Mouse (Mus musculus) liver, adult 2 months (tissue): ENCODE measurements at regions not wholly inside any gene's neighbourhood (a gene's known extent, or its start where the extent isn't known, plus 50 kb on each side); places are given as distances from the start of the nearest gene placed in this dataset.
"Not testable (repeated sequence)": the region's sequence is repeated elsewhere in the genome, so short reads cannot be mapped to it uniquely, and the experiment has no call there.

Source experiments
- DNase-seq: peaks from one replicate; pipeline ENCODE4 v3.0.0-alpha.2; 2011; ENCODE audit warnings: low read depth, low spot score; ENCODE audit errors: extremely low read depth
- H3K27ac ChIP-seq: fragments of 200-500 bp; replicated peaks from 2 replicates; pipeline ENCODE4 v1.5.1; 2012; ENCODE audit warnings: low read depth, mild to moderate bottlenecking, control low read depth, inconsistent platforms, low read length; ENCODE audit not compliant: insufficient read depth
- H3K27me3 ChIP-seq: fragments of 200-500 bp; 2 replicates; pipeline ENCODE4 v1.6.1; 2012; ENCODE audit warnings: mild to moderate bottlenecking, moderate library complexity, low read length, inconsistent platforms; ENCODE audit not compliant: control insufficient read depth, insufficient read depth
- H3K36me3 ChIP-seq: fragments of 200-500 bp; 2 replicates; pipeline ENCODE4 v1.6.1; 2012; ENCODE audit warnings: low read length, inconsistent platforms; ENCODE audit not compliant: control insufficient read depth, insufficient read depth
- H3K4me1 ChIP-seq: fragments of 200-500 bp; 2 replicates; pipeline ENCODE4 v1.6.1; 2011; ENCODE audit warnings: low read length; ENCODE audit not compliant: control insufficient read depth, insufficient read depth
- H3K4me3 ChIP-seq: fragments of 200-500 bp; 2 replicates; pipeline ENCODE4 v1.5.1; 2011; ENCODE audit warnings: low read depth, mild to moderate bottlenecking, control low read depth, low read length, moderate library complexity; ENCODE audit not compliant: insufficient read depth
- H3K79me2 ChIP-seq: fragments of 200-500 bp; 2 replicates; pipeline ENCODE4 v1.6.1; 2012; ENCODE audit warnings: inconsistent platforms, mild to moderate bottlenecking, low read length, moderate library complexity; ENCODE audit not compliant: control insufficient read depth, insufficient read depth
- H3K9ac ChIP-seq: fragments of 200-500 bp; 2 replicates; pipeline ENCODE4 v1.6.1; 2012; ENCODE audit warnings: low read depth, mild to moderate bottlenecking, control low read depth, inconsistent platforms, low read length
- CTCF ChIP-seq: fragments of 200-500 bp; IDR thresholded peaks from 2 replicates; pipeline ENCODE4 v1.5.1; 2011; ENCODE audit warnings: low read depth, low read length, control low read depth
- POLR2A ChIP-seq: fragments of 200-500 bp; IDR thresholded peaks from 2 replicates; pipeline ENCODE4 v1.6.1; 2011; ENCODE audit warnings: low read length, control low read depth; ENCODE audit not compliant: insufficient read depth; ENCODE audit errors: extremely low read depth
- WGBS: fragments of 180-500 bp; shearing (Covaris S2); methylation state at CpG from one replicate; pipeline ENCODE4 v1.1.7; 2018; 5-methylcytosine and 5-hydroxymethylcytosine counted together

- H3K4me1 ChIP-seq: no peaks in the 10 kb centered on the region
- no peaks in the 10 kb centered on the region for H3K79me2 ChIP-seq
- no peaks in the 10 kb centered on the region for H3K27me3 ChIP-seq
- DNase-seq: no peak
- H3K36me3 ChIP-seq: no peaks in the 10 kb centered on the region
- TF ChIP-seq CTCF (no peak), POLR2A (no peak)
- H3K27ac ChIP-seq: no peak overlapping the region
- WGBS: 33% methylated on average over 6 of the region's 6 CpGs
- no peak overlapping the region for H3K9ac ChIP-seq
- H3K4me3 ChIP-seq: no peak overlapping the region
Observed at GRCm38 (mm10) chr11:40491599-40491998, 203.4 kb downstream of the Mat2b start.

DNA sequence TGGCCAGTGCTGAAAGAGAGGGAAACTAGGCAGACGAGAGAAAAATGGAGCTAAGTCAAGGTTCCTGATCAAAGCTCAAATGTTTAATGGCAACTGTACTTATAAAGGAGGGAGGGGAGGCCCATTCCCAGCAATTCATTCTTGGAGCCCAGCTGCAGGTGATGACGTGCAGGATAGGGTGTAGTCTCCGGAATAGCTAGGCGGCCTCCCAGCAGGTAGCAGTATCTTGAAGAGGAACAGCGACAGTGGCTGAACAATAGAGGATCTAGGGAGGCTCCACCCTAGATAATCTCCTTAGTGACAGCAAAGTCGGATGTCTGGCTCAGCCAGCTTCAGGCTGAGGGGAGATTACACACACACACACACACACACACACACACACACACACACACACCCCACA lies 216.8 kb downstream of the Mat2b start:
- not testable (repeated sequence) for H3K9ac ChIP-seq, H3K36me3 ChIP-seq, DNase-seq, H3K27ac ChIP-seq, H3K4me1 ChIP-seq, H3K27me3 ChIP-seq, H3K79me2 ChIP-seq, H3K4me3 ChIP-seq
- 30% methylated on average over 6 of the region's 6 CpGs for WGBS

DNA sequence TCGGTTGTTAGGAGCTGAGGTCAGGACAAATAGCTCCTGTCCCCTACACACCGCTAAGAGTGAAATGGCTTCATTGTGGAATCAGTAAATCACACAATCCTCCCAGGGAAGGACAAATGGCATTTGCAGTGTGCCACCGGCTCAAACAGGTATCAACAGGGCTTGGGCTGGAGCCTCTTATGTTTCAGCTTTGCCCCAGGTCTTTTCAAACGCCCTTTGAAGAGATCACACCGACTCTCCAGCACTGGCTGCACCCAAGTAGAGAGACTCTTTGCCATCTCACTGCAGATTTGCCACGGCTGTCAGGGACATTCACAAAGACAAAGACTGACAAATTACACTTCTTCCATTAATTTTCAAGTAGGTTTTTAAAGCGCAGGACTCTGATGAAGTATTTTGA lies 217.7 kb downstream of the Mat2b start:
- H3K4me1 ChIP-seq: no peaks in the 10 kb centered on the region
- WGBS: 55% methylated on average over 7 of the region's 7 CpGs

GRCm38 (mm10) chr11:40469080-40469705 lies 225.8 kb downstream of the Mat2b start:
- Histone ChIP-seq H3K79me2 (no peaks in the 10 kb centered on the region), H3K36me3 (no peaks in the 10 kb centered on the region), H3K4me3 (no peak overlapping the region), H3K9ac (no peak overlapping the region), H3K4me1 (no peaks in the 10 kb centered on the region), H3K27me3 (no peaks in the 10 kb centered on the region), H3K27ac (no peak overlapping the region)
- TF ChIP-seq POLR2A (no peak), CTCF (no peak)
- DNase-seq: no peak
- 40% methylated on average over 6 of the region's 6 CpGs for WGBS

More for the DNA sequence above, 217.7 kb downstream of the Mat2b start:
- H3K27ac ChIP-seq: no peak overlapping the region
- TF ChIP-seq POLR2A: no peak
- TF ChIP-seq CTCF: no peak
- H3K9ac ChIP-seq: no peak overlapping the region
- H3K36me3 ChIP-seq: no peaks in the 10 kb centered on the region
- no peaks in the 10 kb centered on the region for H3K27me3 ChIP-seq
- no peak for DNase-seq
- H3K4me3 ChIP-seq: no peak overlapping the region
- H3K79me2 ChIP-seq: no peaks in the 10 kb centered on the region

- no peaks in the 10 kb centered on the region for H3K4me1 ChIP-seq
- no peaks in the 10 kb centered on the region for H3K27me3 ChIP-seq
- TF ChIP-seq POLR2A (no peak), CTCF (no peak)
- no peaks in the 10 kb centered on the region for H3K79me2 ChIP-seq
- 81% methylated on average over 6 of the region's 6 CpGs for WGBS
- no peak overlapping the region for H3K4me3 ChIP-seq
- H3K27ac ChIP-seq: no peak overlapping the region
- H3K36me3 ChIP-seq: no peaks in the 10 kb centered on the region
- DNase-seq: no peak
- no peak overlapping the region for H3K9ac ChIP-seq
Observed at GRCm38 (mm10) chr11:40456571-40456970, 238.4 kb downstream of the Mat2b start.

DNA sequence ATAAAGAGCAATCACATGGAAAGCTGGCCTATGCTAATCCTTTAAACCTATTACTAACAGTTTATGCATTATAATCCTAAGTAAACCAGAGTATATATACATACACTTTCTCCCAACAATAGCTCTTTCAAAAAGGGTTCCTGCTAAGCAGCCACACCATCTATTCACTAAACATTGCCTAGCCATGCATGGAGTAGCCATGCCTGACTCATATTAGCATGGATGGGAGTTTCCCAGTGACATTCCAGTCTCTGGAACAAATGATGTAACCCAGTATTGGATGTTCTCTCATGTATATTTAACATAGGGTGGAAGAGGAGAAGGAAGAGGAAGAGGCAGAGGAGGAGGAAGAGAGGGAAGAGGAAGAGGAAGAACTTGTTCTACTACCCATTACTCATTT lies 240.0 kb downstream of the Mat2b start:
- not testable (repeated sequence) for H3K36me3 ChIP-seq, H3K27me3 ChIP-seq, H3K79me2 ChIP-seq, DNase-seq, H3K9ac ChIP-seq, H3K27ac ChIP-seq, H3K4me3 ChIP-seq, H3K4me1 ChIP-seq
